Mouse (Mus musculus): ENCODE data around the gene Gtpbp6.

DNA sequence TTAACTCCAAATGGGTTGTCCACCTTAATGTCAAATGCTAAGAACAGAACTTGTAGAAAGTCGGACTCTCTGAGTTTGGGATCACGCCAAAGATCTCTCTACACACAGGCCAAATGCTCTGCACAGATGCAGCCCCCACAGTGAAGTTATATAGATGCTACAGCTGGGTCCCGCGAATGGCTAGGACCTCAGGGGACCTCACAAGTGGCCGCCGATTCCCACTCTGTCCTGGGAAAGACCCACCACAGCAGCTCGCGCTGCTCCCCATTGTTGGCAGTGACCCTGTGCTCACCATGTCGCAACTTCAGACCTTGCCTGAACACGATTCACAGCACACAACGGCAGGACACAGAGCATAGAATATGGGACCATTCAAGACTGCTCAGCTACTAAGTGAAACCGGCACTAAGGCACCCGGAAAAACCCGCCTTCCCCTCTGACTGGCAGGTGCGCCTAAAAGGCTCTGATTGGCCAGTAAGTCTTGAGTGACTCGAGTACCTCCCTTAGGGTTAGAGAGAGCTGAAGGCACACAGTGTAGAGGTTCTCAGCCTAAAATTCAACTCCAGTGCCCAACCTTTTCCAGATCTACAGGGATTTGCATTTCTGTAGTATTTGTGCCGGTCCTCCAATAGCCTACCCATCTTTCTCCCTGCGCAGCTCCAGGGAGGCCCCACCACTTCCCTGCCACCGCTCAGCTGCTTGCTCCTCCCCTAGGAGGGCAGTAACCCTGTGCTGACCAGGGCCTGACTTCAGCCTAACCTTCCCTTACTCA, 50.2 kb downstream of the Gtpbp6 start:
- TF ChIP-seq CTCF (IDR thresholded peaks at IDR 0.05; ENCODE audit: borderline replicate concordance, control insufficient read depth, extremely low read depth, insufficient read depth, low read length, poor library complexity), result no peak
- TF ChIP-seq POLR2A (IDR thresholded peaks at IDR 0.05; ENCODE audit: control insufficient read depth, extremely low read depth, insufficient read depth, low read length, poor library complexity), result peak; percentile 41; the same call in 1 of the 2 replicates
